Mouse (Mus musculus): ENCODE results near the gene Add1. TPM values are rescaled to one million over a fixed set of nuclear protein-coding genes. Genes with fewer than 3 reads are reported as not detected.

Add1 gene
- polyA plus RNA-seq, 1 experiment from 2014 or later = 149 TPM

DNA sequence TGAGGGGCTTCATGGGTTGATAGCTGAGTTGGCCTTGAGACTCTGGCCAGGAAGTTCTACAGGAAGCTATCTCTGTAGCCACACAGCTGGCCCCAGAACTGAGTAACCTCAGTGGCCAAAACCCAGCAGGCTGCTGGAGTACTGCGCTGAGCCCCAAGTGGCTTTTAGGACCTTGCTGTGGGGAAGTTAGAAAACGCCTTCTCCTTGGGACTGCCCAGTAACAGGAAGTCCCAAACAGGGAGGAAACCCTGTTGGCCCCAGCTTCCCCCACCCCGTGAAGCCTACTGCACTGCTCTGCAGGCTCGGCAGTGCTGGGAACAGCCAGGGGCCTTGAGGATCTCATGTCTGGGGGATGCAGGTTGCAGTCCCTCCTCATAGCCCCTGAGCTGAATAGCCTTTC is 30.4 kb upstream of the Add1 start:
- no peaks in the 10 kb centered on the region for H3K9me3 ChIP-seq (ENCODE audit: control insufficient read depth, low read length)
- H3K36me3 ChIP-seq (ENCODE audit: control insufficient read depth, insufficient read depth, low read length) = no peaks in the 10 kb centered on the region
- no peaks in the 10 kb centered on the region for H3K27me3 ChIP-seq (ENCODE audit: control insufficient read depth, insufficient read depth, low read length)
- WGBS = 59% methylated on average over 4 of the region's 4 CpGs
- no peak overlapping the region for H3K27ac ChIP-seq (replicated peaks; ENCODE audit: low read depth, low read length)
- no peak overlapping the region for H3K4me3 ChIP-seq (ENCODE audit: low read depth, low read length)
- H3K4me1 ChIP-seq (ENCODE audit: control insufficient read depth, insufficient read depth, low read length) = no peaks in the 10 kb centered on the region
- H3K4me2 ChIP-seq (ENCODE audit: low read depth, severe bottlenecking) = no peak overlapping the region
- no peak overlapping the region for H3K9ac ChIP-seq (ENCODE audit: low read length)
- no peak for ATAC-seq (ENCODE audit: insufficient number of reproducible peaks, low FRiP score, low TSS enrichment, low read depth)
- no peak for DNase-seq (ENCODE audit: low spot score)

DNA sequence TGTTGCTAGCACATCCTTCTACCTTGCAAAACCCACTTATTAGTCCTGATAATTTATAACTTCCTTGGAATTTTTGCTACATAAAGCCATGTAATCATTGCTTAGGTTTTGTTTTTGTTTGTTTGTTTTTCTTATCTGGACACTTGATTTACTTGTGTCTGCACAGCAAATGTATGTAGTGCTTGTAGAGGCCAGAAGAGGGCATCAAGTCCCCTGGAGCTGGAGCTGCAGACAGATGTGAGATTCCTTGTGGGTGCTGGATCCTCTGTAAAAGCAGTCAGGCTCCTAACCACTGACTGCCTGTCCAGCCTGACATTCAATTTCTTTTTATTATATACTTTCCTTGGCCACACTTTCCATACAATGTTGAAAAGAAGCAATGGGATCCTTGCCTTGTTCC is 26.1 kb upstream of the Add1 start:
- Histone ChIP-seq H3K36me3 (ENCODE audit: control insufficient read depth, insufficient read depth, low read length) (peaks cover 3% of the 10 kb centered on the region; the same call in 1 of the 2 replicates), H3K4me2 (ENCODE audit: low read depth, severe bottlenecking) (no peak overlapping the region), H3K27ac (replicated peaks; ENCODE audit: low read depth, low read length) (no peak overlapping the region), H3K27me3 (ENCODE audit: control insufficient read depth, insufficient read depth, low read length) (no peaks in the 10 kb centered on the region), H3K4me3 (ENCODE audit: low read depth, low read length) (no peak overlapping the region), H3K9me3 (ENCODE audit: control insufficient read depth, low read length) (no peaks in the 10 kb centered on the region), H3K4me1 (ENCODE audit: control insufficient read depth, insufficient read depth, low read length) (no peaks in the 10 kb centered on the region), H3K9ac (ENCODE audit: low read length) (no peak overlapping the region)
- ATAC-seq (ENCODE audit: insufficient number of reproducible peaks, low FRiP score, low TSS enrichment, low read depth) (no peak), DNase-seq (ENCODE audit: low spot score) (peak; percentile 34)

GRCm38 (mm10) chr5:34549135-34549482 is 24.4 kb upstream of the Add1 start:
- ATAC-seq (ENCODE audit: insufficient number of reproducible peaks, low FRiP score, low TSS enrichment, low read depth) = no peak
- no peaks in the 10 kb centered on the region for H3K9me3 ChIP-seq (ENCODE audit: control insufficient read depth, low read length)
- no peak overlapping the region; the same call in 1 of the 2 replicates for H3K27ac ChIP-seq (replicated peaks; ENCODE audit: low read depth, low read length)
- H3K36me3 ChIP-seq (ENCODE audit: control insufficient read depth, insufficient read depth, low read length) = peaks cover 9% of the 10 kb centered on the region; the same call in 1 of the 2 replicates
- H3K4me3 ChIP-seq (ENCODE audit: low read depth, low read length) = peak overlapping the region; percentile 77
- peak overlapping the region; percentile 96; the same call in 1 of the 2 replicates for H3K9ac ChIP-seq (ENCODE audit: low read length)
- no peaks in the 10 kb centered on the region for H3K27me3 ChIP-seq (ENCODE audit: control insufficient read depth, insufficient read depth, low read length)
- no peaks in the 10 kb centered on the region for H3K4me1 ChIP-seq (ENCODE audit: control insufficient read depth, insufficient read depth, low read length)
- DNase-seq (ENCODE audit: low spot score) = no peak
- peak overlapping the region; percentile 73 for H3K4me2 ChIP-seq (ENCODE audit: low read depth, severe bottlenecking)
- 28% methylated on average over 8 of the region's 8 CpGs for WGBS

- no peaks in the 10 kb centered on the region for H3K27me3 ChIP-seq (ENCODE audit: control insufficient read depth, insufficient read depth, low read length)
- peak overlapping the region; percentile 96 for H3K9ac ChIP-seq (ENCODE audit: low read length)
- H3K9me3 ChIP-seq (ENCODE audit: control insufficient read depth, low read length) = no peaks in the 10 kb centered on the region
- peak overlapping the region; percentile 77 for H3K4me3 ChIP-seq (ENCODE audit: low read depth, low read length)
- peak overlapping the region; percentile 73 for H3K4me2 ChIP-seq (ENCODE audit: low read depth, severe bottlenecking)
- peaks cover 9% of the 10 kb centered on the region; the same call in 1 of the 2 replicates for H3K36me3 ChIP-seq (ENCODE audit: control insufficient read depth, insufficient read depth, low read length)
- DNase-seq (ENCODE audit: low spot score) = peak; percentile 84
- ATAC-seq (ENCODE audit: insufficient number of reproducible peaks, low FRiP score, low TSS enrichment, low read depth) = peak; percentile 88
- H3K4me1 ChIP-seq (ENCODE audit: control insufficient read depth, insufficient read depth, low read length) = no peaks in the 10 kb centered on the region
- WGBS = 1% methylated on average over 49 of the region's 49 CpGs
- peak overlapping the region; percentile 69; the same call in 1 of the 2 replicates for H3K27ac ChIP-seq (replicated peaks; ENCODE audit: low read depth, low read length)
Measured at GRCm38 (mm10) chr5:34549483-34550221, 23.8 kb upstream of the Add1 start.

- WGBS = 20% methylated on average over 6 of the region's 6 CpGs
- Histone ChIP-seq H3K4me1 (ENCODE audit: control insufficient read depth, insufficient read depth, low read length) (no peaks in the 10 kb centered on the region), H3K27ac (replicated peaks; ENCODE audit: low read depth, low read length) (no peak overlapping the region), H3K36me3 (ENCODE audit: control insufficient read depth, insufficient read depth, low read length) (peaks cover 10% of the 10 kb centered on the region), H3K27me3 (ENCODE audit: control insufficient read depth, insufficient read depth, low read length) (no peaks in the 10 kb centered on the region), H3K4me2 (ENCODE audit: low read depth, severe bottlenecking) (peak overlapping the region; percentile 73), H3K4me3 (ENCODE audit: low read depth, low read length) (peak overlapping the region; percentile 77), H3K9me3 (ENCODE audit: control insufficient read depth, low read length) (no peaks in the 10 kb centered on the region), H3K9ac (ENCODE audit: low read length) (peak overlapping the region; percentile 96)
- ATAC-seq (ENCODE audit: insufficient number of reproducible peaks, low FRiP score, low TSS enrichment, low read depth) (no peak), DNase-seq (ENCODE audit: low spot score) (peak; percentile 29)
Measured at GRCm38 (mm10) chr5:34550251-34550650, 23.2 kb upstream of the Add1 start.

GRCm38 (mm10) chr5:34551821-34552220 is 21.6 kb upstream of the Add1 start:
- Histone ChIP-seq H3K9me3 (ENCODE audit: control insufficient read depth, low read length) (no peaks in the 10 kb centered on the region), H3K4me2 (ENCODE audit: low read depth, severe bottlenecking) (no peak overlapping the region), H3K27me3 (ENCODE audit: control insufficient read depth, insufficient read depth, low read length) (no peaks in the 10 kb centered on the region), H3K4me3 (ENCODE audit: low read depth, low read length) (no peak overlapping the region), H3K36me3 (ENCODE audit: control insufficient read depth, insufficient read depth, low read length) (peaks cover 16% of the 10 kb centered on the region), H3K4me1 (ENCODE audit: control insufficient read depth, insufficient read depth, low read length) (no peaks in the 10 kb centered on the region), H3K9ac (ENCODE audit: low read length) (no peak overlapping the region), H3K27ac (replicated peaks; ENCODE audit: low read depth, low read length) (no peak overlapping the region)
- 93% methylated on average over 4 of the region's 4 CpGs for WGBS
- DNase-seq (ENCODE audit: low spot score) = no peak
- no peak for ATAC-seq (ENCODE audit: insufficient number of reproducible peaks, low FRiP score, low TSS enrichment, low read depth)

GRCm38 (mm10) chr5:34563854-34564253 is 9.6 kb upstream of the Add1 start:
- Histone ChIP-seq H3K4me2 (ENCODE audit: low read depth, severe bottlenecking) (no peak overlapping the region), H3K27ac (replicated peaks; ENCODE audit: low read depth, low read length) (no peak overlapping the region), H3K9me3 (ENCODE audit: control insufficient read depth, low read length) (no peaks in the 10 kb centered on the region), H3K27me3 (ENCODE audit: control insufficient read depth, insufficient read depth, low read length) (no peaks in the 10 kb centered on the region), H3K4me1 (ENCODE audit: control insufficient read depth, insufficient read depth, low read length) (no peaks in the 10 kb centered on the region), H3K4me3 (ENCODE audit: low read depth, low read length) (no peak overlapping the region), H3K9ac (ENCODE audit: low read length) (no peak overlapping the region), H3K36me3 (ENCODE audit: control insufficient read depth, insufficient read depth, low read length) (peaks cover 20% of the 10 kb centered on the region)
- no peak for ATAC-seq (ENCODE audit: insufficient number of reproducible peaks, low FRiP score, low TSS enrichment, low read depth)
- DNase-seq (ENCODE audit: low spot score) = no peak
- WGBS = 93% methylated on average over 1 of the region's 1 CpGs

DNA sequence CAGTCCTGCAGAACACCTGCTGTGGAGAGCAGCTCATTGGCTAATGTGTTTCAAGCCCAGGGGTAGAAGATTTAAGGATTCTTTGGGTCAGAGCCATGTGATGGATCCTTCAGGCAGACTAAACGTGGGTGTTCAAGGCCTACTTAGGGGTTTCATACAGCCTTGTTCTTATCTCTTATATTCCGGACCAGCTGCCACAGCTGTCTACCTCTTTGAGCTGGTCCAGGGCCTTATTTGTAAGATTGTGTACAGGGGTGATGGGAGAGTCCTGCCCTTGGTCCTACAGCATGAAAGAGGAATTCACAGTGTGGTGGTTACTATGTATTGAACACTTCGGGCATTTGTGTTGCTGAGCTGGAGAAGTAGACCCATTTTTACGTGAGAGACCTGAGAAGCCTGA is 9.2 kb upstream of the Add1 start:
- H3K27me3 ChIP-seq (ENCODE audit: control insufficient read depth, insufficient read depth, low read length) = no peaks in the 10 kb centered on the region
- 89% methylated on average over 4 of the region's 4 CpGs for WGBS
- ATAC-seq (ENCODE audit: insufficient number of reproducible peaks, low FRiP score, low TSS enrichment, low read depth) (no peak), DNase-seq (ENCODE audit: low spot score) (no peak)
- no peak overlapping the region for H3K4me3 ChIP-seq (ENCODE audit: low read depth, low read length)
- no peaks in the 10 kb centered on the region for H3K9me3 ChIP-seq (ENCODE audit: control insufficient read depth, low read length)
- H3K4me1 ChIP-seq (ENCODE audit: control insufficient read depth, insufficient read depth, low read length) = no peaks in the 10 kb centered on the region
- no peak overlapping the region for H3K9ac ChIP-seq (ENCODE audit: low read length)
- H3K4me2 ChIP-seq (ENCODE audit: low read depth, severe bottlenecking) = no peak overlapping the region
- no peak overlapping the region for H3K27ac ChIP-seq (replicated peaks; ENCODE audit: low read depth, low read length)
- peaks cover 17% of the 10 kb centered on the region for H3K36me3 ChIP-seq (ENCODE audit: control insufficient read depth, insufficient read depth, low read length)
